Mouse (Mus musculus) liver, adult 2 months (tissue): Measurements from ENCODE around the gene Eml2. TPM values are rescaled to one million over a fixed set of nuclear protein-coding genes. Genes with fewer than 3 reads are reported as not detected.

ENCODE experiments used
- DNase-seq: peaks from one replicate; pipeline ENCODE4 v3.0.0-alpha.2; 2011; ENCODE audit warnings: low read depth, low spot score; ENCODE audit errors: extremely low read depth
- H3K27ac ChIP-seq: fragments of 200-500 bp; replicated peaks from 2 replicates; pipeline ENCODE4 v1.5.1; 2012; ENCODE audit warnings: low read depth, mild to moderate bottlenecking, control low read depth, inconsistent platforms, low read length; ENCODE audit not compliant: insufficient read depth
- H3K27me3 ChIP-seq: fragments of 200-500 bp; 2 replicates; pipeline ENCODE4 v1.6.1; 2012; ENCODE audit warnings: mild to moderate bottlenecking, moderate library complexity, low read length, inconsistent platforms; ENCODE audit not compliant: control insufficient read depth, insufficient read depth
- H3K36me3 ChIP-seq: fragments of 200-500 bp; 2 replicates; pipeline ENCODE4 v1.6.1; 2012; ENCODE audit warnings: low read length, inconsistent platforms; ENCODE audit not compliant: control insufficient read depth, insufficient read depth
- H3K4me1 ChIP-seq: fragments of 200-500 bp; 2 replicates; pipeline ENCODE4 v1.6.1; 2011; ENCODE audit warnings: low read length; ENCODE audit not compliant: control insufficient read depth, insufficient read depth
- H3K4me3 ChIP-seq: fragments of 200-500 bp; 2 replicates; pipeline ENCODE4 v1.5.1; 2011; ENCODE audit warnings: low read depth, mild to moderate bottlenecking, control low read depth, low read length, moderate library complexity; ENCODE audit not compliant: insufficient read depth
- H3K79me2 ChIP-seq: fragments of 200-500 bp; 2 replicates; pipeline ENCODE4 v1.6.1; 2012; ENCODE audit warnings: inconsistent platforms, mild to moderate bottlenecking, low read length, moderate library complexity; ENCODE audit not compliant: control insufficient read depth, insufficient read depth
- H3K9ac ChIP-seq: fragments of 200-500 bp; 2 replicates; pipeline ENCODE4 v1.6.1; 2012; ENCODE audit warnings: low read depth, mild to moderate bottlenecking, control low read depth, inconsistent platforms, low read length
- CTCF ChIP-seq: fragments of 200-500 bp; IDR thresholded peaks from 2 replicates; pipeline ENCODE4 v1.5.1; 2011; ENCODE audit warnings: low read depth, low read length, control low read depth
- POLR2A ChIP-seq: fragments of 200-500 bp; IDR thresholded peaks from 2 replicates; pipeline ENCODE4 v1.6.1; 2011; ENCODE audit warnings: low read length, control low read depth; ENCODE audit not compliant: insufficient read depth; ENCODE audit errors: extremely low read depth
- WGBS: fragments of 180-500 bp; shearing (Covaris S2); methylation state at CpG from one replicate; pipeline ENCODE4 v1.1.7; 2018; 5-methylcytosine and 5-hydroxymethylcytosine counted together
- polyA plus RNA-seq: library from polyadenylated mRNA; depleted of rRNA; stranded (reverse); fragments of >200 nt; gene quantifications from 2 replicates; pipeline ENCODE4 v1.2.3, GENCODE M21; 2012
- total RNA-seq: library from RNA; depleted of rRNA; stranded (reverse); fragments of >200 nt; gene quantifications from 2 replicates; pipeline ENCODE4 v1.2.3, GENCODE M21; 2014

Eml2 gene
- total and polyA plus RNA-seq, 2 experiments: 9.8 to 12.2 TPM

DNA sequence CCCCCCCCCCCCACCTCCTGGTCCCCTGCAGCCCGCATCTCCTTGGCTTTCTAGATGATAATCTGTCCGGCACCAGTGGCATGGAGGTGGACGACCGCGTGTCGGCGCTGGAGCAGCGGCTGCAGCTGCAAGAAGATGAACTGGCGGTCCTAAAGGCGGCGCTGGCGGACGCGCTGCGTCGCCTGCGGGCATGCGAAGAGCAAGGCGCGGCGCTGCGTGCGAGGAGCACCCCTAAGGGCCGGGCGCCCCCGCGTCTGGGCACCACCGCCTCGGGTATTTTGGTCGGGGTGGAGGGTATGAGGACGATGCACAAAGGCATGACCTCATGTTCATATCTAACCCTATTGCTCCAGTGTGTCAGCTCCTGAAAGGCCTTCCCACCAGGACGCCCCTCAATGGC lies 3.0 kb downstream of the Eml2 start:
- Histone ChIP-seq H3K79me2 (no peaks in the 10 kb centered on the region), H3K9ac (0 out of 2 replicates have a peak overlapping the region, but pooled peaks have one; percentile 14), H3K4me3 (no peak overlapping the region), H3K27me3 (peaks cover 16% of the 10 kb centered on the region), H3K27ac (no peak overlapping the region), H3K4me1 (0 out of 2 replicates have a peak, but pooled peaks cover 2% of the 10 kb centered on the region), H3K36me3 (no peaks in the 10 kb centered on the region)
- TF ChIP-seq CTCF: peak; percentile 76
- TF ChIP-seq POLR2A: no peak
- no peak for DNase-seq
- 2% methylated on average over 29 of the region's 32 CpGs for WGBS

DNA sequence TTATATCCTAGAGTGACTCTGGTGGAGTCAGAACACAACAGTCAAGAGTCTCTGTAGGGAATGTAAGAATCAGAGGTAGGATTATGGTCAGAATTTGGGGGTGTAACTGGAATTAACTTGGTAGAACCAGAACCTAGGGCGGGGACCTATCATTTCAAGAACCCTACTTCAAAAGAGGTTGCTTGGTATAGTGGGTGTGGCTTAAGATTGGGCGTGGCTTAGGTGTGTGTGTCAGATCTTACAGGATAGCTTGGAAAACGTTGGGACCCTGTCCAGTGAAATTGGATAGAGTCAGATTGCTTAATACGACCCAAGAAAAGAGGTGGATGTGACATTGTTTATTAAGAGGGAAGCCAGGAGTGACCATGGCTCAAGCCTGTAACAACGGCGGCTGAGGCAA lies 3.7 kb downstream of the Eml2 start:
- DNase-seq: no peak
- no peak overlapping the region for H3K4me3 ChIP-seq
- H3K27ac ChIP-seq: no peak overlapping the region
- H3K27me3 ChIP-seq: peaks cover 16% of the 10 kb centered on the region
- 30% methylated on average over 6 of the region's 6 CpGs for WGBS
- TF ChIP-seq POLR2A (no peak), CTCF (no peak)
- H3K9ac ChIP-seq: no peak overlapping the region
- H3K4me1 ChIP-seq: 0 out of 2 replicates have a peak, but pooled peaks cover 2% of the 10 kb centered on the region
- H3K36me3 ChIP-seq: no peaks in the 10 kb centered on the region
- no peaks in the 10 kb centered on the region for H3K79me2 ChIP-seq

DNA sequence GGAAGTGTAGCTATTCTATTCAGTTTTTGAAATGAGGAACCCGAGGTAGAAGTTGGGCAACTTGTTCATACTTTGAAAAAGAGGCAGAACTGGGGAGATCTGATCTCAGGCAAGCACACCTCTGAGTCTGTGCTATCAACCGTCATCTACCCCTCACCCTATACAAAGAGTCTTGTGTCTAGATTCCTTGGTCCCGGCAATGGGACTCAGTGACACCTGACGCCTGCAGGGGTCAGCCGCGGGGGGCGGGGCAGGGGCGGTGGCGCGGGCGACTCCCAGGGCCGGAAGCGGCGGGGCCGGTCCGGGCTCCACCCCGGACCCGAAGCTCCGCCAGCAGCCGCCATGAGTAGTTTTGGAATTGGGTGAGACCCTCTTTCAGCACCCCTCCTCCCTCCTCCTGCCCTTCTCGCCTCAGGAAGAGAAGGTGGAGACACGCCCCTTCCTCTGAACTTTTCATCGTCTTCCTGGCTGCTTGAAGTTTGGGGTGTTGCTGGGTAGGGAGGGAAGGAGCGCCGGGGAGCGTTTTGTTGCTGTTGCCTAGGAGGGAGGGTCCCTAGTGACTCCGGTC lies 4.7 kb downstream of the Eml2 start:
- no peaks in the 10 kb centered on the region for H3K36me3 ChIP-seq
- H3K9ac ChIP-seq: peak overlapping the region; percentile 61
- peak overlapping the region; percentile 66 for H3K4me3 ChIP-seq
- H3K27ac ChIP-seq: no peak overlapping the region
- peaks cover 16% of the 10 kb centered on the region for H3K27me3 ChIP-seq
- DNase-seq: peak; percentile 18
- TF ChIP-seq CTCF: no peak
- TF ChIP-seq POLR2A: no peak
- H3K4me1 ChIP-seq: 0 out of 2 replicates have a peak, but pooled peaks cover 2% of the 10 kb centered on the region
- WGBS: 1% methylated on average over 27 of the region's 27 CpGs
- no peaks in the 10 kb centered on the region for H3K79me2 ChIP-seq

DNA sequence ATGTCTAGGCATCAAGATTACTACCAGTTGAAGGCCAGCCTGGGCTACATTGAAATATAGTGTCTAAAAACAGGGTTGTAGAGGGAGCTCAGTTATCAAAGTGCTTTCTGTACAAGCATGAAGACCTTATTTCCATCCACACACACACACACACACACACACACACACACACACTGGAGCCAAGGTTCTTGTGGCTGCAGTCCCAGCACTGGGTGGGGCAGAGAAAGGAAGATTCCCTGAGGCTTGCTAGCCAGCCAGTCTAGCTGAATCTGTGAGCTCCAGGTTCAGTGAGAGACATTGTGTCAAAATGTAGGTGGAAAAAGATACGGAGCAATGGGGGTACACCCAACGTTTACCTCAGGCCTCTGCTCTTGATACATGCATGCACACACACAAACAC lies 8.0 kb downstream of the Eml2 start:
- Histone ChIP-seq H3K36me3 (no peaks in the 10 kb centered on the region; the same call in 1 of the 2 replicates), H3K9ac (no peak overlapping the region), H3K79me2 (no peaks in the 10 kb centered on the region), H3K27ac (no peak overlapping the region), H3K27me3 (peaks cover 5% of the 10 kb centered on the region; the same call in 1 of the 2 replicates), H3K4me3 (no peak overlapping the region), H3K4me1 (0 out of 2 replicates have a peak, but pooled peaks cover 2% of the 10 kb centered on the region)
- 90% methylated on average over 2 of the region's 2 CpGs for WGBS
- no peak for TF ChIP-seq CTCF
- no peak for TF ChIP-seq POLR2A
- DNase-seq: no peak

DNA sequence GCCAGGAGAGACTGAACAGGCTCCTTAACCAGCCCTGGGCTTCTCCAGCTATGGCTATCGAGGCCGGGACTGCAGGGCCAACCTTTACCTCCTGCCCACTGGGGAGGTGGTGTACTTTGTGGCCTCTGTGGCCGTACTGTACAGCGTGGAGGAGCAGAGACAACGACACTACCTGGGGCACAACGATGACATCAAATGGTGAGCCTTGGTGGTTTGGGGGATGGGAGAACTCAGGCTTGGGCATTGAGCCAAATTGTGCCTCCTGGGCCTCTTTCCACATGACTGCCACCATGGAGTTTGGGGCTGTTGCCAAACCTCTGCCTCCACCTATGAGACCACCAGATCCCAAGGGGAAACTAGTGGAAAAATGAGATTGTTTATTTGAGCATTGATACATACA lies 8.5 kb downstream of the Eml2 start:
- no peaks in the 10 kb centered on the region for H3K79me2 ChIP-seq
- H3K27me3 ChIP-seq: no peaks in the 10 kb centered on the region; the same call in 1 of the 2 replicates
- H3K4me1 ChIP-seq: 0 out of 2 replicates have a peak, but pooled peaks cover 2% of the 10 kb centered on the region
- DNase-seq: no peak
- no peak for TF ChIP-seq CTCF
- TF ChIP-seq POLR2A: no peak
- 71% methylated on average over 6 of the region's 6 CpGs for WGBS
- no peaks in the 10 kb centered on the region; the same call in 1 of the 2 replicates for H3K36me3 ChIP-seq
- H3K9ac ChIP-seq: no peak overlapping the region
- H3K4me3 ChIP-seq: no peak overlapping the region
- no peak overlapping the region for H3K27ac ChIP-seq

DNA sequence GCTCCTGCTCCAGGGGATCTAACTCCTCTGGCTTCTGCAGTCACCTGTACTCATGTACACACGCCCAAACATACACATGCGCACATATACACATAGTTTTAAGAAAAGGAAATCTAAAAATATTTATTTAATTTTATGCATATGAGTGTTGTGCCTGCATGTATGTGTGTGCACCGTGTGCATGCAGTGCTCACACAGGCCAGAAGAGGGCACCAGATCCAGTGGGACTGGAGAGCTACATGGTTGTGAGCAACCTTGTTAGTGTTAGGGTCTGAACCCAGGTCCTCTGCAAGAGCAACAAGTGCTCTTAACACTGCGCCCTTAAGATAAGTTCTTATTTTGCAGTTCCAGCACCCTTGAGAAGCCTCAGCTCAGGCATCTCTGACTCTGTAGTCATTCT lies 18.5 kb downstream of the Eml2 start:
- no peaks in the 10 kb centered on the region for H3K79me2 ChIP-seq
- no peak for DNase-seq
- H3K27ac ChIP-seq: no peak overlapping the region
- no peak overlapping the region for H3K9ac ChIP-seq
- H3K36me3 ChIP-seq: no peaks in the 10 kb centered on the region; the same call in 1 of the 2 replicates
- no peaks in the 10 kb centered on the region for H3K27me3 ChIP-seq
- no peak overlapping the region for H3K4me3 ChIP-seq
- 99% methylated on average over 4 of the region's 4 CpGs for WGBS
- H3K4me1 ChIP-seq: no peaks in the 10 kb centered on the region
- TF ChIP-seq POLR2A (no peak), CTCF (peak; percentile 47)
